50 mouse cellular contexts compared by ENCODE assay signal in genomic region chr6:42539711-42540110, GRCm38 (mm10). TPM values are rescaled to one million over a fixed set of nuclear protein-coding genes. Genes with fewer than 3 reads are reported as not detected.
"Had no signal": no experiment of that assay in that cellular context is flagged by ENCODE, and none has a peak within 500 bp of the region (broad histone marks: within the 10 kb centered on the region; RNA-seq: fewer than 3 reads in every experiment).

No protein-coding gene starts in this region.

- H3K27me3 ChIP-seq: heart, embryonic 12.5 days; heart, embryonic 13.5 days; heart, embryonic 15.5 days; hindbrain, embryonic 12.5 days; hindbrain, embryonic 13.5 days; hindbrain, embryonic 15.5 days; intestine, embryonic 15.5 days; kidney, embryonic 15.5 days had no signal

- H3K9me3 ChIP-seq: heart, embryonic 10.5 days; heart, embryonic 12.5 days; heart, embryonic 13.5 days; heart, embryonic 15.5 days; hindbrain, embryonic 10.5 days; hindbrain, embryonic 12.5 days; hindbrain, embryonic 13.5 days; hindbrain, embryonic 15.5 days; intestine, embryonic 15.5 days; kidney, embryonic 15.5 days had no signal

- H3K4me3 ChIP-seq: heart, embryonic 10.5 days; heart, embryonic 12.5 days; heart, embryonic 13.5 days; heart, embryonic 15.5 days; hindbrain, embryonic 10.5 days; hindbrain, embryonic 12.5 days; hindbrain, embryonic 13.5 days; hindbrain, embryonic 15.5 days; intestine, embryonic 15.5 days; kidney, embryonic 15.5 days; layer of hippocampus, adult 2 months had no signal

- H3K36me3 ChIP-seq: heart, embryonic 10.5 days; heart, embryonic 12.5 days; heart, embryonic 13.5 days; heart, embryonic 15.5 days; hindbrain, embryonic 10.5 days; hindbrain, embryonic 12.5 days; hindbrain, embryonic 13.5 days; hindbrain, embryonic 15.5 days; intestine, embryonic 15.5 days; kidney, embryonic 15.5 days had no signal

- H3K4me2 ChIP-seq: heart, embryonic 11.5 days; heart, embryonic 12.5 days; heart, embryonic 13.5 days; heart, embryonic 15.5 days; hindbrain, embryonic 12.5 days; hindbrain, embryonic 13.5 days; hindbrain, embryonic 14.5 days; hindbrain, embryonic 15.5 days; intestine, embryonic 15.5 days; kidney, embryonic 15.5 days had no signal

- H3K4me1 ChIP-seq: heart, embryonic 10.5 days; heart, embryonic 12.5 days; hindbrain, embryonic 10.5 days; hindbrain, embryonic 12.5 days; hindbrain, embryonic 13.5 days; hindbrain, embryonic 15.5 days; intestine, embryonic 15.5 days; kidney, embryonic 15.5 days had no signal

- H3K27ac ChIP-seq: heart, embryonic 10.5 days; heart, embryonic 13.5 days; heart, embryonic 15.5 days; hindbrain, embryonic 10.5 days; hindbrain, embryonic 12.5 days; hindbrain, embryonic 13.5 days; hindbrain, embryonic 14.5 days; hindbrain, embryonic 15.5 days; hindbrain, postnatal 0 days; intestine, embryonic 15.5 days; kidney, embryonic 15.5 days; kidney, postnatal 0 days; layer of hippocampus, adult 2 months had no signal

- H3K9ac ChIP-seq: heart, embryonic 12.5 days; heart, embryonic 13.5 days; heart, embryonic 15.5 days; hindbrain, embryonic 12.5 days; hindbrain, embryonic 13.5 days; hindbrain, embryonic 14.5 days; hindbrain, embryonic 15.5 days; intestine, embryonic 15.5 days; kidney, embryonic 15.5 days had no signal

- ATAC-seq: hindbrain, embryonic 16.5 days; hindbrain, postnatal 0 days; inflammation-experienced regulatory T-cells, adult 6 months; intestine, embryonic 15.5 days; intestine, embryonic 16.5 days; intestine, postnatal 0 days had no signal

- DNase-seq: heart, postnatal 10 days; heart, postnatal 14 days; heart, postnatal 36 days; heart, postnatal 4 days; kidney, adult 11 months; kidney, adult 18-20 months; kidney, adult 2 months; kidney, adult 8-10 months; kidney, adult 9 months; kidney, postnatal 10 days; kidney, postnatal 14 days; kidney, postnatal 25 days; kidney, postnatal 36 days; kidney, postnatal 4 days; layer of hippocampus, adult 9-11 months; layer of hippocampus, postnatal 36 days had no signal

RNA-seq across cellular contexts. Expression of gene Olfr455, which starts 7.7 kb away (rescaled TPM):
- total RNA-seq: heart, postnatal 10 days; heart, postnatal 14 days; heart, postnatal 25 days; heart, postnatal 36 days; heart, postnatal 4 days; hematopoietic stem cell, adult 5-6 weeks; hindbrain, postnatal 0 days; layer of hippocampus, adult 18-20 months; layer of hippocampus, adult 2 months; layer of hippocampus, adult 8-10 months; layer of hippocampus, postnatal 10 days; layer of hippocampus, postnatal 14 days; layer of hippocampus, postnatal 25 days; layer of hippocampus, postnatal 36 days had no signal
- polyA plus RNA-seq: heart, embryonic 10.5 days; heart, embryonic 11.5 days; heart, embryonic 12.5 days; heart, embryonic 13.5 days; heart, embryonic 14.5 days; heart, embryonic 15.5 days; heart, embryonic 16.5 days; heart, postnatal 0 days; hindbrain, embryonic 10.5 days; hindbrain, embryonic 11.5 days; hindbrain, embryonic 12.5 days; hindbrain, embryonic 13.5 days; hindbrain, embryonic 14.5 days; hindbrain, embryonic 15.5 days; hindbrain, embryonic 16.5 days; hindbrain, postnatal 0 days; inflammation-experienced regulatory T-cells, adult 6 months; intestine, embryonic 14.5 days; intestine, embryonic 15.5 days; intestine, embryonic 16.5 days; intestine, postnatal 0 days; kidney, adult 2 months; kidney, embryonic 14.5 days; kidney, embryonic 15.5 days; kidney, embryonic 16.5 days; kidney, postnatal 0 days; large intestine, adult 2 months had no signal

RNA-seq across cellular contexts. Expression of gene Olfr456, which starts 52.7 kb away (rescaled TPM):
- total RNA-seq: heart, postnatal 10 days; heart, postnatal 14 days; heart, postnatal 25 days; heart, postnatal 36 days; heart, postnatal 4 days; hematopoietic stem cell, adult 5-6 weeks; hindbrain, postnatal 0 days; layer of hippocampus, adult 18-20 months; layer of hippocampus, adult 2 months; layer of hippocampus, adult 8-10 months; layer of hippocampus, postnatal 10 days; layer of hippocampus, postnatal 14 days; layer of hippocampus, postnatal 25 days; layer of hippocampus, postnatal 36 days had no signal
- polyA plus RNA-seq: heart, embryonic 11.5 days; heart, embryonic 12.5 days; heart, embryonic 13.5 days; heart, embryonic 14.5 days; heart, postnatal 0 days; hindbrain, embryonic 10.5 days; hindbrain, embryonic 11.5 days; hindbrain, embryonic 12.5 days; hindbrain, embryonic 13.5 days; hindbrain, embryonic 14.5 days; hindbrain, embryonic 15.5 days; hindbrain, embryonic 16.5 days; hindbrain, postnatal 0 days; inflammation-experienced regulatory T-cells, adult 6 months; intestine, embryonic 14.5 days; intestine, embryonic 15.5 days; intestine, embryonic 16.5 days; intestine, postnatal 0 days; kidney, adult 2 months; kidney, embryonic 14.5 days; kidney, embryonic 15.5 days; kidney, embryonic 16.5 days; kidney, postnatal 0 days; large intestine, adult 2 months had no signal

RNA-seq across cellular contexts. Expression of gene Tcaf3, which starts 57.8 kb away (rescaled TPM):
- total RNA-seq: heart, postnatal 10 days; heart, postnatal 14 days; heart, postnatal 25 days; heart, postnatal 36 days; heart, postnatal 4 days; hematopoietic stem cell, adult 5-6 weeks; hindbrain, postnatal 0 days; layer of hippocampus, adult 18-20 months; layer of hippocampus, adult 2 months; layer of hippocampus, adult 8-10 months; layer of hippocampus, postnatal 10 days; layer of hippocampus, postnatal 14 days; layer of hippocampus, postnatal 25 days; layer of hippocampus, postnatal 36 days had no signal
- polyA plus RNA-seq: heart, embryonic 10.5 days; heart, embryonic 11.5 days; heart, embryonic 12.5 days; heart, embryonic 13.5 days; heart, embryonic 14.5 days; heart, embryonic 15.5 days; heart, embryonic 16.5 days; heart, postnatal 0 days; hindbrain, embryonic 10.5 days; hindbrain, embryonic 11.5 days; hindbrain, embryonic 12.5 days; hindbrain, embryonic 13.5 days; hindbrain, embryonic 15.5 days; hindbrain, embryonic 16.5 days; hindbrain, postnatal 0 days; inflammation-experienced regulatory T-cells, adult 6 months; intestine, embryonic 14.5 days; intestine, embryonic 15.5 days; intestine, embryonic 16.5 days; intestine, postnatal 0 days; kidney, adult 2 months; kidney, embryonic 14.5 days; kidney, embryonic 15.5 days; kidney, embryonic 16.5 days; kidney, postnatal 0 days; large intestine, adult 2 months had no signal
